In genomic region chr8:83899363-83900252, GRCm38 (mm10) we compare ENCODE assay signal across 8 mouse cellular contexts. TPM values are rescaled to one million over a fixed set of nuclear protein-coding genes. Genes with fewer than 3 reads are reported as not detected.
DNase-seq lines count a peak whose midpoint lies in the region; ATAC-seq lines count a peak whose summit lies in the region.

Gene Adgrl1, plus strand, starts transcription at chr8:83900105.

- peaks cover 2% of the 10 kb centered on the region; the same call in 1 of the 2 replicates for H3K27me3 ChIP-seq in forebrain, embryonic 11.5 days (ENCODE audit: control insufficient read depth, insufficient read depth, low read length)
- peaks cover 20% of the 10 kb centered on the region for H3K27me3 ChIP-seq in heart, embryonic 15.5 days
- H3K27me3 ChIP-seq in liver, embryonic 12.5 days (replicated peaks): peaks cover 85% of the 10 kb centered on the region
- H3K27me3 ChIP-seq in stomach, embryonic 15.5 days (replicated peaks): peaks cover 18% of the 10 kb centered on the region

- peak within 1 kb of the TSS; percentile 89 for H3K4me2 ChIP-seq in forebrain, embryonic 11.5 days (ENCODE audit: low read depth, low read length, severe bottlenecking)
- H3K4me2 ChIP-seq in heart, embryonic 15.5 days: peak within 1 kb of the TSS; percentile 99
- peak within 1 kb of the TSS; percentile 94 for H3K4me2 ChIP-seq in liver, embryonic 12.5 days
- peak within 1 kb of the TSS; percentile 92 for H3K4me2 ChIP-seq in stomach, embryonic 15.5 days

- H3K4me1 ChIP-seq in brown adipose tissue, adult 24 weeks (ENCODE audit: control insufficient read depth, insufficient read depth, insufficient read length, low read length): no peaks in the 10 kb centered on the region
- H3K4me1 ChIP-seq in forebrain, embryonic 11.5 days (replicated peaks; ENCODE audit: control insufficient read depth, insufficient read depth, low read length): peaks cover 25% of the 10 kb centered on the region
- peaks cover 51% of the 10 kb centered on the region for H3K4me1 ChIP-seq in heart, embryonic 15.5 days (replicated peaks)
- peaks cover 62% of the 10 kb centered on the region for H3K4me1 ChIP-seq in liver, embryonic 12.5 days
- H3K4me1 ChIP-seq in stomach, embryonic 15.5 days: peaks cover 41% of the 10 kb centered on the region

- H3K9ac ChIP-seq in forebrain, embryonic 11.5 days (ENCODE audit: low read length): peak within 1 kb of the TSS; percentile 93
- peak within 1 kb of the TSS; percentile 92 for H3K9ac ChIP-seq in heart, embryonic 15.5 days
- H3K9ac ChIP-seq in liver, embryonic 12.5 days: peak within 1 kb of the TSS; percentile 76
- peak within 1 kb of the TSS; percentile 86 for H3K9ac ChIP-seq in stomach, embryonic 15.5 days

- H3K27ac ChIP-seq in brown adipose tissue, adult 24 weeks (replicated peaks; ENCODE audit: low read depth, low read length): no peak within 1 kb of the TSS
- peak within 1 kb of the TSS; percentile 93 for H3K27ac ChIP-seq in forebrain, embryonic 11.5 days (ENCODE audit: low read depth, low read length)
- peak within 1 kb of the TSS; percentile 96 for H3K27ac ChIP-seq in heart, embryonic 15.5 days
- peak within 1 kb of the TSS; percentile 82 for H3K27ac ChIP-seq in liver, embryonic 12.5 days
- H3K27ac ChIP-seq in stomach, embryonic 15.5 days: peak within 1 kb of the TSS; percentile 97

- peak; percentile 62 to 79 for DNase-seq in CD8-positive naive resting alpha-beta T cell, adult 2 months (ENCODE audit: low read depth in 2 of 2, low spot score in 2 of 2)
- peak; percentile 97 for DNase-seq in forebrain, embryonic 11.5 days (ENCODE audit: low spot score)
- peak; percentile 93 for DNase-seq in kidney, postnatal 14 days
- DNase-seq in neural tube, embryonic 10.5 days (ENCODE audit: extremely low spot score, low spot score): peak; percentile 95

- WGBS in forebrain, embryonic 11.5 days: under 1% methylated on average over 66 of the region's 70 CpGs
- under 1% methylated on average over 70 of the region's 70 CpGs for WGBS in heart, embryonic 15.5 days
- under 1% methylated on average over 65 of the region's 70 CpGs for WGBS in liver, embryonic 12.5 days (ENCODE audit: insufficient replicate concordance)
- WGBS in stomach, embryonic 15.5 days: under 1% methylated on average over 61 of the region's 70 CpGs

- peak; percentile 88 for ATAC-seq in forebrain, embryonic 11.5 days (replicated peaks; ENCODE audit: low FRiP score)
- peak; percentile 86 for ATAC-seq in heart, embryonic 15.5 days (replicated peaks; ENCODE audit: insufficient number of reproducible peaks, insufficient read depth, low FRiP score, low read depth)
- peak; percentile 75 for ATAC-seq in liver, embryonic 12.5 days
- ATAC-seq in stomach, embryonic 15.5 days (ENCODE audit: insufficient read depth, low FRiP score, low read depth): peak; percentile 86

- peak within 1 kb of the TSS; percentile 56 for H3K4me3 ChIP-seq in brown adipose tissue, adult 24 weeks (ENCODE audit: insufficient read depth, low read depth, low read length)
- H3K4me3 ChIP-seq in forebrain, embryonic 11.5 days (ENCODE audit: low read depth, low read length): peak within 1 kb of the TSS; percentile 94
- peak within 1 kb of the TSS; percentile 94 for H3K4me3 ChIP-seq in heart, embryonic 15.5 days
- H3K4me3 ChIP-seq in liver, embryonic 12.5 days: peak within 1 kb of the TSS; percentile 70
- H3K4me3 ChIP-seq in stomach, embryonic 15.5 days (replicated peaks): peak within 1 kb of the TSS; percentile 88

- no peaks in the 10 kb centered on the region for H3K36me3 ChIP-seq in forebrain, embryonic 11.5 days (ENCODE audit: control insufficient read depth, insufficient read depth, low read length)
- no peaks in the 10 kb centered on the region for H3K36me3 ChIP-seq in heart, embryonic 15.5 days
- H3K36me3 ChIP-seq in liver, embryonic 12.5 days: no peaks in the 10 kb centered on the region
- H3K36me3 ChIP-seq in stomach, embryonic 15.5 days: no peaks in the 10 kb centered on the region

- no peaks in the 10 kb centered on the region for H3K9me3 ChIP-seq in forebrain, embryonic 11.5 days (ENCODE audit: control insufficient read depth, low read length)
- no peaks in the 10 kb centered on the region for H3K9me3 ChIP-seq in heart, embryonic 15.5 days (replicated peaks)
- no peaks in the 10 kb centered on the region for H3K9me3 ChIP-seq in liver, embryonic 12.5 days (replicated peaks)
- H3K9me3 ChIP-seq in stomach, embryonic 15.5 days: no peaks in the 10 kb centered on the region

RNA-seq across cellular contexts. Expression of gene Adgrl1, which starts in this region (rescaled TPM):
- polyA plus RNA-seq in brown adipose tissue, adult 24 weeks (2012; ENCODE audit: insufficient read depth, insufficient read length, missing spikeins): 1.5 and 1.6 TPM in 2 replicates
- 24.5 and 27.8 TPM in 2 replicates for polyA plus RNA-seq in forebrain, embryonic 11.5 days (2014; fragmentation: Nextera tagmentation; extraction: Ambion mirVana)
- polyA plus RNA-seq in heart, embryonic 15.5 days (2015; fragmentation: Nextera tagmentation; extraction: Ambion mirVana): 7.1 and 10.7 TPM in 2 replicates
- polyA plus RNA-seq in liver, embryonic 12.5 days (2016; fragmentation: Nextera tagmentation; extraction: Ambion mirVana): 4.9 and 5.3 TPM in 2 replicates
- polyA plus RNA-seq in stomach, embryonic 15.5 days (2015; fragmentation: Nextera tagmentation; extraction: Ambion mirVana): 17.7 and 18.1 TPM in 2 replicates
